Mouse (Mus musculus) hindbrain, postnatal 0 days (tissue): Measurements from ENCODE around the gene 4931409K22Rik. TPM values are rescaled to one million over a fixed set of nuclear protein-coding genes. Genes with fewer than 3 reads are reported as not detected.
A peak's percentile ranks its signal among the peaks of the same experiment; 100 is the strongest.

Experiments used
- ATAC-seq: fragments of 200-750 bp; cut with Nextera tagmentation; 2 replicates; pipeline ENCODE4 v1.8.0; 2017; ENCODE audit warnings: mild to moderate bottlenecking, moderate TSS enrichment, moderate library complexity
- DNase-seq: peaks from one replicate; pipeline ENCODE4 v3.0.0-alpha.2; 2015; ENCODE audit warnings: low spot score
- H3K27ac ChIP-seq: fragments of 300-500 bp; sonication (generic); 2 replicates; pipeline ENCODE4 v1.5.1; 2014; ENCODE audit warnings: mild to moderate bottlenecking
- H3K27me3 ChIP-seq: fragments of 300-500 bp; sonication (generic); 2 replicates; pipeline ENCODE4 v1.6.1; 2014; ENCODE audit warnings: low read length, mixed read lengths; ENCODE audit not compliant: insufficient read depth
- H3K36me3 ChIP-seq: fragments of 300-500 bp; sonication (generic); 2 replicates; pipeline ENCODE4 v1.6.1; 2014; ENCODE audit warnings: low read length, mixed read lengths; ENCODE audit not compliant: insufficient read depth
- H3K4me1 ChIP-seq: fragments of 300-500 bp; sonication (generic); 2 replicates; pipeline ENCODE4 v1.6.1; 2014; ENCODE audit warnings: antibody characterized with exemption, low read length, mixed read lengths; ENCODE audit not compliant: insufficient read depth
- H3K4me2 ChIP-seq: fragments of 300-500 bp; sonication (generic); 2 replicates; pipeline ENCODE4 v1.6.1; 2014; ENCODE audit warnings: low read depth, mild to moderate bottlenecking, low read length, moderate library complexity, mixed read lengths
- H3K4me3 ChIP-seq: fragments of 300-500 bp; sonication (generic); 2 replicates; pipeline ENCODE4 v1.5.1; 2014; ENCODE audit warnings: low read length
- H3K9ac ChIP-seq: fragments of 300-500 bp; sonication (generic); replicated peaks from 2 replicates; pipeline ENCODE4 v1.6.1; 2014; ENCODE audit warnings: mild to moderate bottlenecking, low read length, moderate library complexity, mixed read lengths
- H3K9me3 ChIP-seq: fragments of 300-500 bp; sonication (generic); 2 replicates; pipeline ENCODE4 v1.6.1; 2016; ENCODE audit warnings: low read length, mixed read lengths
- CTCF ChIP-seq: IDR thresholded peaks from 2 replicates; pipeline ENCODE4 v1.5.1; 2016; ENCODE audit warnings: antibody characterized with exemption, control low read depth, low read depth
- WGBS: fragments of 180-500 bp; shearing (Covaris S2); extraction: QIAGEN DNeasy Blood & Tissue Kit; methylation state at CpG from one replicate; pipeline ENCODE4 v1.1.7; 2014; 5-methylcytosine and 5-hydroxymethylcytosine counted together
- polyA plus RNA-seq: library from polyadenylated mRNA; unstranded; fragments of >200 nt; fragmentation: Nextera tagmentation; extraction: Ambion mirVana; gene quantifications from 2 replicates; pipeline ENCODE4 v1.2.1, GENCODE M21; 2015
- total RNA-seq: library from RNA; depleted of rRNA; stranded (reverse); fragments of >200 nt; gene quantifications from 2 replicates; pipeline ENCODE4 v1.2.3, GENCODE M21; 2014

Gene 4931409K22Rik
- total and polyA plus RNA-seq, 2 experiments from 2014 or later = 0.16 TPM; not detected in 1

DNA sequence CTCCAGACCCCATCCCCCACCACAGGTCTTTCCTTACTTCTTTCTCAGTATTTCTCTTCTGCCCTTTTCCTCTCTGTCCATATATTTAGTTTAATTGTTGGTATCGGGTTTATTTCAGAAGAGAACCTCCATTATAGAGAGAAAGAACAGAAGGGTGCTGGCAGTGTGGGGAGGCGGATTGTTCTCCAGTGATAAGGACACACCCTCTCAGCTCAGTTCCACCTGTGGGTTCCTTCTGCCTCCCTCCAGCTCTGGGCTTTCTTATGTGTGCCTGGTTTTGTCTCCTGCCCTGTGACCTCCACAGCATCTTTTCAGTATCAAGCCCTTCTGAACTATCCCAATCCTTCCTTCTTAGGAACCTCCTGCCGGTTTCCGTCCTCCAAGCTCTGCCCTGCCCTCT lies 32.1 kb downstream of the 4931409K22Rik start:
- no peaks in the 10 kb centered on the region for H3K36me3 ChIP-seq
- WGBS = 16% methylated on average over 4 of the region's 4 CpGs
- peaks cover 34% of the 10 kb centered on the region for H3K27me3 ChIP-seq
- H3K4me3 ChIP-seq = 0 out of 2 replicates have a peak overlapping the region, but pooled peaks have one; percentile 46
- peaks cover 10% of the 10 kb centered on the region; the same call in 1 of the 2 replicates for H3K4me1 ChIP-seq
- ATAC-seq = no peak
- TF ChIP-seq CTCF = no peak
- no peak overlapping the region for H3K9ac ChIP-seq
- H3K27ac ChIP-seq = no peak overlapping the region
- 0 out of 2 replicates have a peak overlapping the region, but pooled peaks have one; percentile 2 for H3K4me2 ChIP-seq
- DNase-seq = no peak
- H3K9me3 ChIP-seq = no peaks in the 10 kb centered on the region

DNA sequence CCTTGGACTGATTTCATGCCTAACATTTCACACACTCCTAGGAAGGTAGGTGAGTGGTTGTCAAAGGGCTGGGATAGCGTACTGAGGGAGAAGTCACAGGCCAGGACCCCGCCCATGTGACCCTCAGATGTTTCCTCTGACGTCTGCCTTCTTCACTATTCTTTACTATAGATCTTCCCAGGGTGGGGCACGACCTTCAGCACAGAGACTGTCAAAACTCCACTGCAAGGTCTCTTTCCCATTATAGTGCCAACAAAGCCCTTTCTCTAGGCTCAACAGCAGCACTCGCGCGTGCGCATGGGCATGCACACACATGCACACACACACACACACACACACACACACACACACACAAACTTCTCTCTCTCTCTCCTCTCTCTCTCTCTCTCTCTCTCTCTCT lies 32.8 kb downstream of the 4931409K22Rik start:
- peaks cover 10% of the 10 kb centered on the region; the same call in 1 of the 2 replicates for H3K4me1 ChIP-seq
- H3K36me3 ChIP-seq = no peaks in the 10 kb centered on the region
- no peak for ATAC-seq
- peaks cover 27% of the 10 kb centered on the region; the same call in 1 of the 2 replicates for H3K27me3 ChIP-seq
- WGBS = 35% methylated on average over 8 of the region's 8 CpGs
- H3K4me3 ChIP-seq = no peak overlapping the region
- H3K9me3 ChIP-seq = no peaks in the 10 kb centered on the region
- no peak overlapping the region for H3K27ac ChIP-seq
- no peak for TF ChIP-seq CTCF
- no peak overlapping the region for H3K4me2 ChIP-seq
- no peak overlapping the region for H3K9ac ChIP-seq
- DNase-seq = no peak

DNA sequence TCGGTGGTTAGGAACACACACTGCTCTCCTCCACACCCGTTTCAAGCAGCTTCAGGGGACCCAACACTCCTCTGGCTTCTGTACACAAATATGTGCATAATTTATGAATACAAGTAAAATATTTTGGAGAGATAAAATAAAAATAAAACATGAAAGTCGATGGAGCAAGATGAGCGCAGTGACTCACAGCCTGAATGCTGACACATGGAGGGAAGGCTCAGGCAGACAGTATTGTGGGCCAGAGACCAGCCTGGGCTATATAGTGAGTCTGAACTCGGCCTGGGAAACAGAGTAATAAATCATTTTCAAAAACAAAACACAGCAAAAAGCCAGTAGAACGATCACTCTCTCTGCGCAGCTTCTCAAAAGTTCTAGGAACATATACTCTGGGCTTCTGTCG lies 35.2 kb downstream of the 4931409K22Rik start:
- Histone ChIP-seq H3K4me2 (no peak overlapping the region), H3K27ac (no peak overlapping the region), H3K4me3 (no peak overlapping the region), H3K4me1 (peaks cover 3% of the 10 kb centered on the region; the same call in 1 of the 2 replicates), H3K9ac (no peak overlapping the region), H3K9me3 (no peaks in the 10 kb centered on the region), H3K27me3 (0 out of 2 replicates have a peak, but pooled peaks cover 15% of the 10 kb centered on the region), H3K36me3 (no peaks in the 10 kb centered on the region)
- TF ChIP-seq CTCF = no peak
- DNase-seq = no peak
- ATAC-seq = no peak
- 69% methylated on average over 8 of the region's 8 CpGs for WGBS

DNA sequence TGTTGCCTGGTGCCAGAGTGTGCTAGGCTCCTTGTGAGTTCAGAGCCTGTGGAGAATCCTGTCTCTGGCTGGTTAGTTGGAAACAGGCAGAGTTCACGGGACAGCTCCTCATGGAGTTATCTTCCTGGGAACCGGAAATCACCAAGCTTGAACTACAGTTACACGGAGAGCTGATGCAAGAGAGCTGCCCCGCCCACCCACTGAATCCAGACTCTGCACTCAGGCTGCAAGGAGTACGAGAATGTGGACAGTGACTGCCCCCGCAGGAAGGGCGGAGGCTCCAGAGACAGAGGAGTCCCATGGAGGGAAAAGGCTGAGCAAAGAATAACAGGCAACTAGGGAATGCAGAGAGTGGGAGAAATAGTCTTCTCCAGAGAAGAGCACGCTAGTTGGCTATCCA lies 44.3 kb downstream of the 4931409K22Rik start:
- Histone ChIP-seq H3K4me3 (no peak overlapping the region), H3K4me1 (no peaks in the 10 kb centered on the region), H3K27ac (no peak overlapping the region), H3K27me3 (no peaks in the 10 kb centered on the region), H3K9me3 (no peaks in the 10 kb centered on the region), H3K9ac (no peak overlapping the region), H3K4me2 (no peak overlapping the region), H3K36me3 (no peaks in the 10 kb centered on the region)
- no peak for DNase-seq
- no peak for TF ChIP-seq CTCF
- 55% methylated on average over 8 of the region's 8 CpGs for WGBS
- no peak for ATAC-seq

DNA sequence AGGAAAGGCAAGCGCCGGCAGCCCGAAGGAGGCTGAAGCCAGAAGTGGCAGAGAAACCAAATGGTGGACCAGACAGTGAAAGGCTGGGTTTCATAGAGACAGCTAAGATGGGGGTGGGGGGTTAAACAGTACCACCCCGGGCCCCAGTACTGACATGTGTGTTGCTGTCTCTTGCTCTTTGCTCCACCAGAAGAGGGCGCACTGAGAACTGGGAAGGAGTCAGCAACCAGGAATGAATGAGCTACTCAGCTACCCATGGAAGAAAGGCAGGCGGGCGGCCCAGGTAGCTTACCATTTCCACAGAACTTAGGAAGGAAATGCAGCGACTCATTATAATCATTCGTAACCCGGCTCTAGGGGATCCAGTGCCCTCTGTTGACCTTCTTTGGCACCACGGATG lies 46.0 kb downstream of the 4931409K22Rik start:
- Histone ChIP-seq H3K9me3 (no peaks in the 10 kb centered on the region), H3K4me2 (no peak overlapping the region), H3K27me3 (no peaks in the 10 kb centered on the region), H3K36me3 (no peaks in the 10 kb centered on the region), H3K27ac (no peak overlapping the region), H3K4me3 (no peak overlapping the region), H3K9ac (no peak overlapping the region), H3K4me1 (no peaks in the 10 kb centered on the region)
- ATAC-seq = no peak
- no peak for DNase-seq
- peak; percentile 47 for TF ChIP-seq CTCF
- 60% methylated on average over 11 of the region's 11 CpGs for WGBS

DNA sequence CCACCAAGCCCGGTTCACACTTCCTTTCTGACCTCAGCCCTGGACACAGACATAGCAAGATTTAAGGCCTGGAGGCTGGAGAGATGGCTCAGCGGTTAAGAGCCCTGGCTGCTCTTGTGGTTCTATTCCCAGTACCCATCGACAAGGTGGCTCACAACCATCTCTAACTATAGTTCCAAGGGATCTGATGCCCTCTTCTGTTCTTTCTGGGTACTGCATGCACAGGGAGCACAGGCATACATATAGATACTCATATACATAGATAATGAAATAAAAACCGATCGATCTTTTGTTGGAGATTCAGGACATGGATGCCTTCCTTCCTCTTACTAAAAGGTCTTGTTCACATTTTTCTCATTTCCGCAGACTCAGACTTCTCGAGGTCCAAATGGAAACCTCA lies 48.2 kb downstream of the 4931409K22Rik start:
- ATAC-seq = no peak
- peak; percentile 26; the same call in 1 of the 2 replicates for TF ChIP-seq CTCF
- Histone ChIP-seq H3K4me1 (no peaks in the 10 kb centered on the region), H3K36me3 (no peaks in the 10 kb centered on the region), H3K9ac (no peak overlapping the region), H3K9me3 (no peaks in the 10 kb centered on the region), H3K27ac (no peak overlapping the region), H3K4me3 (no peak overlapping the region), H3K27me3 (no peaks in the 10 kb centered on the region), H3K4me2 (no peak overlapping the region)
- 93% methylated on average over 7 of the region's 7 CpGs for WGBS
- no peak for DNase-seq

DNA sequence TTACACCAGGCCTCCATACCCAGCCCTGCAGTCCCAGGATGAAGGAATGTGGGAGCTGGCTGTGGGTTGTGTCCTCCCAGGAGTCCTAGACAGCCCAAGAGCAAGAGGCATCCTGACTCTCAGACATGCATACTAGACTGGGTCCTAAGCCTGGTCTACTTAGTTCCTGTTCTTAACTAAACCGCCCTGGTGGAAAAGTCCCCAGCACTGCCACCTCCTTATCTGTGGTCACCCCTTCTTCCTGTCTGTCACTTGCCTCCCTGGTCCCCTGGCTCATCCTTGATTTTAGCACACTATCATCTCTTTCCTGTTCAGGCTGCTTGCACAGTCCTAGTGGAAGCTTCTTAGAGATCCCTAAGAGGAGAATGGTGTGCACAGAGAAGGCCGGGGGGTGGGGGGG lies 51.1 kb downstream of the 4931409K22Rik start:
- Histone ChIP-seq H3K9me3 (no peaks in the 10 kb centered on the region), H3K27ac (no peak overlapping the region), H3K4me1 (no peaks in the 10 kb centered on the region), H3K4me3 (no peak overlapping the region), H3K27me3 (no peaks in the 10 kb centered on the region), H3K4me2 (no peak overlapping the region), H3K36me3 (peaks cover 13% of the 10 kb centered on the region; the same call in 1 of the 2 replicates), H3K9ac (no peak overlapping the region)
- 54% methylated on average over 2 of the region's 2 CpGs for WGBS
- DNase-seq (no peak), ATAC-seq (no peak)
- no peak for TF ChIP-seq CTCF
